Comparison of ENCODE assay signal across 10 mouse cellular contexts in the genomic region with DNA sequence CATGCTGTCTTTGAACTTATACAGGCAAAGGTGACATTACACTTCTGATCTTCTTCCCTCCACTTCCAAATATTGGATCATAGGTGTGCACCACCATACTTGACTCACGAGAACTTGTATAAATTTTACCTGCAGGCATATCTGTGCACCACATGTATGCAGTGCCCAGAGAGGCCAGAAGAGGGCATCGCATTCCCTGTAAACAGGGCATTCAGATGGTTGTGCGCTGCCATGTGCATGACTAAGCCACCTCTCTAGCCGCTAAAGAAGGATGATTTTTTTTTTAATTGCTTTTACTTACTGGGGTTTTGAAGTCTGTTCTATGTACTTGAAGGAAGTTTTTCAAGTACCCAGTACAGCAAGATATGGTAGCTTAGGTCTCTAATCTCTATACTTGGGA. TPM values are rescaled to one million over a fixed set of nuclear protein-coding genes. Genes with fewer than 3 reads are reported as not detected.
DNase-seq lines count a peak whose midpoint lies in the region; ATAC-seq and TF ChIP-seq lines count a peak whose summit lies in the region.
"Had no signal": no experiment of that assay in that cellular context is flagged by ENCODE, and none has a peak within 500 bp of the region (broad histone marks: within the 10 kb centered on the region; RNA-seq: fewer than 3 reads in every experiment).

No protein-coding gene starts in this region.

- DNase-seq in heart, adult 2 months: peak; percentile 24 to 62
- DNase-seq in heart, postnatal 25 days (ENCODE audit: low spot score): no peak
- DNase-seq in right cerebral cortex, postnatal 4 days: peak; percentile 53
- DNase-seq in right cerebral cortex, adult 2 months (ENCODE audit: low spot score in 2 of 2): no peak
- DNase-seq in adrenal gland, postnatal 14 days: peak; percentile 79
- peak; percentile 41 to 80 for DNase-seq in kidney, postnatal 36 days
- DNase-seq in thymus, postnatal 36 days: peak; percentile 80

- H3K9ac ChIP-seq in heart, adult 2 months (ENCODE audit: low read depth, low read length): no peak overlapping the region
- H3K9ac ChIP-seq in hindbrain, embryonic 12.5 days: no peak overlapping the region
- H3K9ac ChIP-seq: embryonic facial prominence, embryonic 15.5 days had no signal

- H3K9me3 ChIP-seq in hindbrain, embryonic 12.5 days (replicated peaks): no peaks in the 10 kb centered on the region
- H3K9me3 ChIP-seq: embryonic facial prominence, embryonic 15.5 days had no signal

- no peaks in the 10 kb centered on the region for H3K27me3 ChIP-seq in heart, adult 2 months (ENCODE audit: control insufficient read depth, insufficient read depth, low read length)
- H3K27me3 ChIP-seq in hindbrain, embryonic 12.5 days: no peaks in the 10 kb centered on the region
- H3K27me3 ChIP-seq: embryonic facial prominence, embryonic 15.5 days had no signal

- H3K4me1 ChIP-seq in heart, adult 2 months (ENCODE audit: control insufficient read depth, insufficient read depth, low read length): peaks cover 14% of the 10 kb centered on the region
- H3K4me1 ChIP-seq in hindbrain, embryonic 12.5 days: no peaks in the 10 kb centered on the region
- H3K4me1 ChIP-seq: embryonic facial prominence, embryonic 15.5 days had no signal

- peak; percentile 82 for TF ChIP-seq CTCF in heart, adult 2 months (IDR thresholded peaks at IDR 0.05)

- H3K79me2 ChIP-seq in heart, adult 2 months (replicated peaks; ENCODE audit: control insufficient read depth, insufficient read depth, low read length): no peaks in the 10 kb centered on the region

- no peak overlapping the region; the same call in 1 of the 2 replicates for H3K27ac ChIP-seq in heart, adult 2 months
- H3K27ac ChIP-seq in hindbrain, embryonic 12.5 days: no peak overlapping the region
- H3K27ac ChIP-seq: embryonic facial prominence, embryonic 15.5 days had no signal

- peak; percentile 45; the same call in 1 of the 2 replicates for TF ChIP-seq EP300 in heart, adult 2 months (IDR thresholded peaks at IDR 0.05; ENCODE audit: insufficient read depth, low read depth, low read length)

- intact Hi-C loops in heart, adult 2 months (cut with DNase I): loop anchor here (2.0 to 5.0 kb wide), 3 partner anchors 34 to 89 kb away; a partner anchor contains a TSS
- intact Hi-C loops in heart, postnatal 25 days (cut with DNase I): loop anchor here (2.0 kb wide), 1 partner anchor 89 kb away; no protein-coding TSS in a partner anchor

- no peak for TF ChIP-seq POLR2A in heart, adult 2 months (IDR thresholded peaks at IDR 0.05; ENCODE audit: insufficient read depth, low read depth, low read length)

- WGBS in heart, adult 2 months: 74% methylated on average over 4 of the region's 4 CpGs
- 88% methylated on average over 4 of the region's 4 CpGs for WGBS in hindbrain, embryonic 12.5 days

- no peak for ATAC-seq in hindbrain, embryonic 12.5 days (ENCODE audit: low FRiP score)

- H3K4me2 ChIP-seq in hindbrain, embryonic 12.5 days (replicated peaks): no peak overlapping the region
- H3K4me2 ChIP-seq: embryonic facial prominence, embryonic 15.5 days had no signal

- peaks cover 3% of the 10 kb centered on the region; the same call in 1 of the 2 replicates for H3K36me3 ChIP-seq in heart, adult 2 months (ENCODE audit: control insufficient read depth, insufficient read depth, low read length)
- H3K36me3 ChIP-seq in hindbrain, embryonic 12.5 days: no peaks in the 10 kb centered on the region
- H3K36me3 ChIP-seq: embryonic facial prominence, embryonic 15.5 days had no signal

- H3K4me3 ChIP-seq in heart, adult 2 months: peak overlapping the region; percentile 22; the same call in 1 of the 2 replicates
- H3K4me3 ChIP-seq in hindbrain, embryonic 12.5 days: no peak overlapping the region
- H3K4me3 ChIP-seq: embryonic facial prominence, embryonic 15.5 days had no signal

RNA-seq across cellular contexts. Expression of a gene that starts 1.1 kb away (rescaled TPM):
- total RNA-seq in heart, adult 2 months (2021): 10 to 100 TPM; 56.2 to 61.6 TPM
- 8.7 and 22.9 TPM in 2 replicates for polyA plus RNA-seq in heart, adult 2 months (2012; rRNA removed)
- total RNA-seq in heart, postnatal 25 days (2021): 10 to 100 TPM; 54.3 to 65.7 TPM
- total RNA-seq in adrenal gland, postnatal 14 days (2021): 103 and 104 TPM in 2 replicates
- polyA plus RNA-seq in hindbrain, embryonic 12.5 days (2016; fragmentation: Nextera tagmentation; extraction: Ambion mirVana): not detected in 2 replicates

RNA-seq across cellular contexts. Expression of a gene that starts 23.5 kb away (rescaled TPM):
- total RNA-seq in heart, adult 2 months (2021): not detected
- polyA plus RNA-seq in heart, adult 2 months (2012; rRNA removed): not detected in 2 replicates
- not detected for total RNA-seq in heart, postnatal 25 days (2021)
- not detected in 2 replicates for total RNA-seq in adrenal gland, postnatal 14 days (2021)
- 0.37 and 0.40 TPM in 2 replicates for polyA plus RNA-seq in hindbrain, embryonic 12.5 days (2016; fragmentation: Nextera tagmentation; extraction: Ambion mirVana)
- polyA plus RNA-seq: stomach, embryonic 14.5 days had no signal

RNA-seq across cellular contexts. Expression of a gene that starts 27.1 kb away (rescaled TPM):
- total RNA-seq in heart, adult 2 months (2021): 10 to 100 TPM; 39.6 to 41.6 TPM
- 37.5 and 40.2 TPM in 2 replicates for polyA plus RNA-seq in heart, adult 2 months (2012; rRNA removed)
- total RNA-seq in heart, postnatal 25 days (2021): 10 to 100 TPM; 48.6 to 49.0 TPM
- 63.8 and 78.6 TPM in 2 replicates for total RNA-seq in adrenal gland, postnatal 14 days (2021)
- polyA plus RNA-seq in hindbrain, embryonic 12.5 days (2016; fragmentation: Nextera tagmentation; extraction: Ambion mirVana): 82.8 and 92.7 TPM in 2 replicates

RNA-seq across cellular contexts. Expression of a gene that starts 31.3 kb away (rescaled TPM):
- 10 to 100 TPM; 29.4 to 36.1 TPM for total RNA-seq in heart, adult 2 months (2021)
- 20.6 and 26.2 TPM in 2 replicates for polyA plus RNA-seq in heart, adult 2 months (2012; rRNA removed)
- total RNA-seq in heart, postnatal 25 days (2021): 10 to 100 TPM; 29.7 to 30.7 TPM
- 16.1 and 17.9 TPM in 2 replicates for total RNA-seq in adrenal gland, postnatal 14 days (2021)
- 12.1 and 13.8 TPM in 2 replicates for polyA plus RNA-seq in hindbrain, embryonic 12.5 days (2016; fragmentation: Nextera tagmentation; extraction: Ambion mirVana)

RNA-seq across cellular contexts. Expression of a gene that starts 31.4 kb away (rescaled TPM):
- total RNA-seq in heart, adult 2 months (2021): 10 to 100 TPM; 62.1 to 66.9 TPM
- polyA plus RNA-seq in heart, adult 2 months (2012; rRNA removed): 20.2 and 23.8 TPM in 2 replicates
- total RNA-seq in heart, postnatal 25 days (2021): 10 to 100 TPM; 55.2 to 64.3 TPM
- total RNA-seq in adrenal gland, postnatal 14 days (2021): 32.5 and 35.6 TPM in 2 replicates
- 46.7 and 46.8 TPM in 2 replicates for polyA plus RNA-seq in hindbrain, embryonic 12.5 days (2016; fragmentation: Nextera tagmentation; extraction: Ambion mirVana)

Comparison
In these comparisons a context has a peak if more than half of its experiments do, and no peak if none do; other contexts are left out.
1. DNase-seq: peak in heart, adult 2 months (2 of 2), right cerebral cortex, postnatal 4 days (single experiment), adrenal gland, postnatal 14 days (single experiment), kidney, postnatal 36 days (2 of 2) and thymus, postnatal 36 days (2 of 2); none in heart, postnatal 25 days (single experiment) and right cerebral cortex, adult 2 months (0 of 2).